Mouse (Mus musculus) kidney, postnatal 0 days (tissue): ENCODE measurements around the gene Pogk. TPM values are rescaled to one million over a fixed set of nuclear protein-coding genes. Genes with fewer than 3 reads are reported as not detected.

Source experiments
- ATAC-seq: fragments of 200-750 bp; cut with Nextera tagmentation; replicated peaks from 2 replicates; pipeline ENCODE4 v1.8.0; 2017; ENCODE audit warnings: low read depth, moderate number of reproducible peaks, moderate TSS enrichment, moderate library complexity; ENCODE audit not compliant: low FRiP score
- DNase-seq: peaks from one replicate; pipeline ENCODE4 v3.0.0-alpha.2; 2016; ENCODE audit warnings: low spot score
- H3K27ac ChIP-seq: fragments of 300-500 bp; sonication (generic); 2 replicates; pipeline ENCODE4 v1.5.1; 2014; ENCODE audit warnings: mild to moderate bottlenecking
- H3K27me3 ChIP-seq: fragments of 300-500 bp; sonication (generic); 2 replicates; pipeline ENCODE4 v1.6.1; 2014; ENCODE audit warnings: low read length, mixed read lengths; ENCODE audit not compliant: insufficient read depth
- H3K36me3 ChIP-seq: fragments of 300-500 bp; sonication (generic); 2 replicates; pipeline ENCODE4 v1.6.1; 2014; ENCODE audit warnings: low read length, mixed read lengths; ENCODE audit not compliant: insufficient read depth
- H3K4me1 ChIP-seq: fragments of 300-500 bp; sonication (generic); replicated peaks from 2 replicates; pipeline ENCODE4 v1.6.1; 2014; ENCODE audit warnings: antibody characterized with exemption, low read length, mixed read lengths; ENCODE audit not compliant: insufficient read depth
- H3K4me2 ChIP-seq: fragments of 300-500 bp; sonication (generic); 2 replicates; pipeline ENCODE4 v1.6.1; 2014; ENCODE audit warnings: mild to moderate bottlenecking, low read length, moderate library complexity, mixed read lengths
- H3K4me3 ChIP-seq: fragments of 300-500 bp; sonication (generic); replicated peaks from 2 replicates; pipeline ENCODE4 v1.5.1; 2014; ENCODE audit warnings: low read depth, low read length
- H3K9ac ChIP-seq: fragments of 300-500 bp; sonication (generic); 2 replicates; pipeline ENCODE4 v1.6.1; 2014; ENCODE audit warnings: low read depth, low read length
- H3K9me3 ChIP-seq: fragments of 300-500 bp; sonication (generic); replicated peaks from 2 replicates; pipeline ENCODE4 v1.6.1; 2016; ENCODE audit warnings: low read length, inconsistent platforms, mixed read lengths
- CTCF ChIP-seq: IDR thresholded peaks from 2 replicates; pipeline ENCODE4 v1.5.1; 2016; ENCODE audit warnings: antibody characterized with exemption, low read depth, mild to moderate bottlenecking, moderate library complexity
- WGBS: fragments of 180-500 bp; shearing (Covaris S2); extraction: QIAGEN DNeasy Blood & Tissue Kit; methylation state at CpG from one replicate; pipeline ENCODE4 v1.1.7; 2014; 5-methylcytosine and 5-hydroxymethylcytosine counted together
- polyA plus RNA-seq: library from polyadenylated mRNA; unstranded; fragments of >200 nt; fragmentation: Nextera tagmentation; extraction: Ambion mirVana; gene quantifications from 2 replicates; pipeline ENCODE4 v1.2.1, GENCODE M21; 2015

The Pogk gene
- polyA plus RNA-seq, 1 experiment from 2014 or later = 7.3 TPM

DNA sequence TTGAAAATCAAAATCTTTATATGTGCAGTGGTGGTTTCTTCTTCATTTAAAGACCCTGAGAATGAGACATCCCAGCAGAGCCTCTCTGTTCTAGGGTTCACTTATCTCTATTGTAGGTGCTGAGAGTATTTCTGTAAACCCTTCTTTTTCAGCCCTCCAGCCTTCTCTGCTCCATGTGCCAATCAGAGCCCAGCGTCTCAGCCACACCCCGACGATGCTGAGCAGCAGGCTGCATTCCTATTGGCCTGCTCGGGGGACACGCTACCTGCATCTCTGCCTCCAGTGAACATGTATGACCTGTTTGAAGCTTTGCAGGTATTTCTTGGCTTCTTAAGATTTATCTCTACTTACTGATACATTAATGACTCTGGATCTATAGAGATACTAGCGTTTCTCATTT lies 18.0 kb downstream of the Pogk start:
- Histone ChIP-seq H3K4me3 (no peak overlapping the region), H3K9ac (no peak overlapping the region), H3K27ac (no peak overlapping the region), H3K4me2 (no peak overlapping the region), H3K27me3 (no peaks in the 10 kb centered on the region), H3K4me1 (no peaks in the 10 kb centered on the region), H3K36me3 (peaks cover 56% of the 10 kb centered on the region), H3K9me3 (no peaks in the 10 kb centered on the region)
- 94% methylated on average over 6 of the region's 6 CpGs for WGBS
- DNase-seq (no peak), ATAC-seq (no peak)
- no peak for TF ChIP-seq CTCF

DNA sequence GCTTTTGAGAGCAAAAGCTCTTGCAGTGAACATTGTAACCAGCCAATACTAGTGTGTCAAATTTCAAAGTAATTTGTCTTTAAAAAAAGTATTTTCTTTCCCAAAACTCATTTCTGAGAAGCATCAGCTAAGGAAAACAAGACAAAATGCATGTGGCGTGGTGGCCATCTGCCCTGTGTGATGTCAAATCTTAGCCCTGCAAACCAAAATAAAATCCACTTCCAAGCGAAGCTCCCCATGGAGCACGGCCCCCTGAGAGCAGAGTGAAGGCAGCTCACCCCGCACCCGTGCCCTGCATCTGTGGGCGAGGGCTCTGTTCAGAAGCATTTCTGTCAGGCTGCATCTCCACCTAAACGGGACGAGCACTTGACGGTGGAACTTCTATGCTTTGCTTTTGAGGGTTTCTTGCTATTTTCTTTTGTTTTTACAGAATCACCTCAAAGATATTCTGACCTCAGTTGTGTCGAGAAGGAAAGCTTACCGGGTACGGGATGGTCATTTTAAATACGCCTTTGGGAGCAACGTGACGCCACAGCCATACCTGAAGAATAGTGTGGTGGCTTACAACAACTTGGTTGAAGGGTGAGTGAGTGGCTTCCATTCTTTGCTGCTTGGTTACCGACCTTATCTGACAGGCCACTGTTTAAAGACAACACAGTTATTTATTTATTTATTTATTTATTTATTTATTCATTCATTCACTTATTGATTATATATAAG lies 20.1 kb downstream of the Pogk start:
- Histone ChIP-seq H3K4me3 (no peak overlapping the region), H3K27me3 (no peaks in the 10 kb centered on the region), H3K9ac (no peak overlapping the region), H3K9me3 (no peaks in the 10 kb centered on the region), H3K36me3 (peaks cover 76% of the 10 kb centered on the region), H3K27ac (no peak overlapping the region), H3K4me1 (no peaks in the 10 kb centered on the region), H3K4me2 (no peak overlapping the region)
- DNase-seq (no peak), ATAC-seq (no peak)
- TF ChIP-seq CTCF = no peak
- 93% methylated on average over 16 of the region's 16 CpGs for WGBS

DNA sequence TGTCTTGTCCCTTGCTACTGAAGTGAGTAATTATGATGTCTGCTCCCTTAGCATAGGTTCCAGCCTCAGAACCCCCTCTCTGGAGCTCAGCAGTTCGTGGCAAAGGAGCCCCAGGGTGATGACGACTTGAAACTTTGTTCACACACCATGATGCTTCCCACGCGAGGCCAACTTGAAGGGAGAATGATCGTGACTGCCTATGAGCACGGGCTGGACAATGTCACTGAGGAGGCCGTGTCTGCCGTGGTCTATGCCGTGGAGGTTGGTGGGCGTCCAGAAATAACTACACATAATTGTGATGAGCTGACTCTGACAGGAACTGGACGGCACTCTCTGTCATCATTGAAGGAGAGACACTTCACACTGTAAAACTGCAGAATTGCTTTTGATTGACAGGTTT lies 21.2 kb downstream of the Pogk start:
- Histone ChIP-seq H3K4me2 (no peak overlapping the region), H3K9me3 (no peaks in the 10 kb centered on the region), H3K4me1 (no peaks in the 10 kb centered on the region), H3K27me3 (no peaks in the 10 kb centered on the region), H3K27ac (no peak overlapping the region), H3K4me3 (no peak overlapping the region), H3K9ac (no peak overlapping the region), H3K36me3 (peaks cover 82% of the 10 kb centered on the region)
- 92% methylated on average over 11 of the region's 11 CpGs for WGBS
- DNase-seq = no peak
- no peak for ATAC-seq
- no peak for TF ChIP-seq CTCF

DNA sequence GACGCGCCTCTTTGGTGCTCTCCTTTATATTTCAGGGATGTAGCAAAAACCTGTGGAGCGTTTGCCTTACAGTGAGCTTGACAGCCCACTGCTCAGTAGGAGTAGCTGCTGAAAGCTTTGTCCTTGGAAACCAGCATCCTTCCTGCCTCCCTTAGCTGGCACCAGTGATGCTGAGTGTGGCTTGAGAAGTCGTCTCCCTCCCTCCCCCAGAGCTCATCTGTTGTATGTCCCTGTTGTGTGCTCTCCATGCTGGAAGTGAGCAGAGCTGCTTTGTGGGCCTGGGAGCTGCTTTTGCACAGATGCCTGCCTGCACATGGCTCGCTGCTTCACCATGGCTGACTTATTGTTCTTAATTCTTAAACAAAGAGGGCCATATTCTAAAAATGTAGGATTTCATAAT lies 24.2 kb downstream of the Pogk start:
- TF ChIP-seq CTCF = no peak
- no peak overlapping the region for H3K27ac ChIP-seq
- no peaks in the 10 kb centered on the region for H3K9me3 ChIP-seq
- no peak overlapping the region for H3K4me3 ChIP-seq
- no peak overlapping the region for H3K4me2 ChIP-seq
- DNase-seq = no peak
- H3K9ac ChIP-seq = no peak overlapping the region
- H3K27me3 ChIP-seq = no peaks in the 10 kb centered on the region
- no peak for ATAC-seq
- peaks cover 64% of the 10 kb centered on the region for H3K36me3 ChIP-seq
- peaks cover 11% of the 10 kb centered on the region for H3K4me1 ChIP-seq
- 93% methylated on average over 5 of the region's 5 CpGs for WGBS

DNA sequence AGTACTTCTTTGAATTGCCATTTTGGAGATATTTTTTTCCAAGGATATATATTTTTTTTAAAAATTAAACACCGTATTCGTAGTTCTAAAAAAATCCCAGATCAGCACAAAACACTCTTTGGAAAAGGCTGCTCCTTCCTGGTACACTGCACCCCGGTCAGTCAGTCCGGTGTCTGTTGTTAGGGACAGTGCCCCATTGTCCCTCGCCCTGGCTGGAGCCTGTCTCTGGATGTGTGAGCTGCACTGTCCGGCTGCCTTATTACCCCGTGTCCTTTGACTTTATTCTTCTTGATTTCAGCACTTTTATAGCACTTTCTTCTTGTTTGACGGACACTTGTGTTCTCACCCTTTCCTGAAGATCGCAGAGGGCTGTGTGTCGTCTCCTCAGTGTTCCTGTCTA lies 25.0 kb downstream of the Pogk start:
- 93% methylated on average over 10 of the region's 10 CpGs for WGBS
- Histone ChIP-seq H3K27me3 (no peaks in the 10 kb centered on the region), H3K9ac (no peak overlapping the region), H3K4me1 (peaks cover 13% of the 10 kb centered on the region), H3K4me3 (no peak overlapping the region), H3K27ac (no peak overlapping the region), H3K9me3 (no peaks in the 10 kb centered on the region), H3K4me2 (no peak overlapping the region), H3K36me3 (peaks cover 57% of the 10 kb centered on the region)
- DNase-seq (no peak), ATAC-seq (no peak)
- TF ChIP-seq CTCF = no peak

DNA sequence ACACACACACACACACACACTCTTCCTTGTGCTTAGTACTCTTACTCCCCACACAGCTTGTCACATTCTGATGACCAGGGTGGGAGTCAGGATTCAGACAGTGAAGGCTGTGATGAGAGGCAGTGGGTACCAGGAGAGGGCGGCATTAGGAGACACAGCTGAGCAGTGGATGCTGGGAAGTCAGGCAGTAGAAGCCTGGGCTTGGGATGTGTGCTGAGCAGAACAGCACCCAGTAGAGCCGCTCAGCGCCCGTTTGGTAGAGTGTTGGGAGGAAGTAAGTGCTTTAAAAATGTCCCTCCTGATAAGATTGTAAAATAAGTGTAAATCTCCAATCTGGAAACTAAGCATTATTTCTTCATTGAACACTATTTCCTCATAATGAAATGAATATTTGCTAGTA lies 27.0 kb downstream of the Pogk start:
- Histone ChIP-seq H3K9me3 (no peaks in the 10 kb centered on the region), H3K4me3 (no peak overlapping the region), H3K9ac (no peak overlapping the region), H3K4me2 (no peak overlapping the region), H3K27ac (no peak overlapping the region), H3K36me3 (peaks cover 40% of the 10 kb centered on the region), H3K27me3 (no peaks in the 10 kb centered on the region), H3K4me1 (peaks cover 13% of the 10 kb centered on the region)
- no peak for DNase-seq
- ATAC-seq = no peak
- WGBS = 83% methylated on average over 4 of the region's 4 CpGs
- no peak for TF ChIP-seq CTCF

DNA sequence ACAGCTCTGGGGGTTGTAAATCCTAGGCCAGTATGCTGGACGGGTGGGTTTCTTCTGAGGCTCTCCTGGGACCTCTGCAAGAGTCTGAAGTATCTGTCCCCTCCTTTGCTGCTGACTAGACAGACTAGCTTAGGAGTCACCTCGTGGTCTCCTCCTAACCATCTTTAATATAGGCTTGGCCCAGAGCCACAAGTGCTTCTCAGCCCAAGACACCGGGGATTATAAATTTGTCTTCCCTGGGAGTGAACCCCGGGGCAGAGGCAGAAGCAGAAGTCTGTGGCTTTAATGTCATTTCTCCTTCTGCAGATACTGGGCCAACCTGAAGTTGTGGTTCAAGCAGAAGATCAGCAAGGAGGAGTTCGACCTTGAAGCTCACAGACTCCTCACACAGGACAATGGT lies 27.8 kb downstream of the Pogk start:
- Histone ChIP-seq H3K36me3 (peaks cover 34% of the 10 kb centered on the region), H3K27me3 (no peaks in the 10 kb centered on the region), H3K4me3 (no peak overlapping the region), H3K4me2 (no peak overlapping the region), H3K9ac (no peak overlapping the region), H3K4me1 (peaks cover 13% of the 10 kb centered on the region), H3K27ac (no peak overlapping the region), H3K9me3 (no peaks in the 10 kb centered on the region)
- 52% methylated on average over 5 of the region's 5 CpGs for WGBS
- ATAC-seq (no peak), DNase-seq (no peak)
- no peak for TF ChIP-seq CTCF
